Mouse (Mus musculus) bone marrow macrophage, adult 2 months (primary cell): ENCODE measurements around the gene Chrm4.

Experiments
- CTCF ChIP-seq: IDR thresholded peaks from 2 replicates; pipeline ENCODE4 v1.5.1; 2012; ENCODE audit warnings: low read depth, mild to moderate bottlenecking, low read length, moderate library complexity
- POLR2A ChIP-seq: IDR thresholded peaks from 2 replicates; pipeline ENCODE4 v1.6.1; 2012; ENCODE audit warnings: mild to moderate bottlenecking, low read depth, low read length, borderline replicate concordance

GRCm38 (mm10) chr2:91903171-91903925 is 23.7 kb upstream of the Chrm4 start:
- TF ChIP-seq POLR2A (no peak), CTCF (no peak)
